In genomic region chr9:9673277-9674049, GRCm38 (mm10) we compare ENCODE assay signal across 8 mouse cellular contexts.
DNase-seq lines count a peak whose midpoint lies in the region; ATAC-seq and TF ChIP-seq lines count a peak whose summit lies in the region.

No protein-coding gene starts in this region.

- no peak overlapping the region for H3K27ac ChIP-seq in stomach, embryonic 15.5 days
- H3K27ac ChIP-seq in stomach, postnatal 0 days (replicated peaks) = no peak overlapping the region
- H3K27ac ChIP-seq in hindbrain, embryonic 12.5 days = no peak overlapping the region; the same call in 1 of the 2 replicates

- 0 out of 2 replicates have a peak, but pooled peaks have one; percentile 22 for ATAC-seq in stomach, embryonic 15.5 days (ENCODE audit: insufficient read depth, low FRiP score, low read depth)
- ATAC-seq in stomach, postnatal 0 days (ENCODE audit: low FRiP score, low TSS enrichment) = no peak
- ATAC-seq in hindbrain, embryonic 12.5 days (ENCODE audit: low FRiP score) = peak; percentile 82

- 9% methylated on average over 13 of the region's 13 CpGs for WGBS in stomach, embryonic 15.5 days
- WGBS in stomach, postnatal 0 days = 7% methylated on average over 13 of the region's 13 CpGs
- 5% methylated on average over 13 of the region's 13 CpGs for WGBS in hindbrain, embryonic 12.5 days

- no peak overlapping the region for H3K9ac ChIP-seq in stomach, embryonic 15.5 days
- H3K9ac ChIP-seq in stomach, postnatal 0 days (ENCODE audit: low read length) = no peak overlapping the region
- no peak overlapping the region for H3K9ac ChIP-seq in hindbrain, embryonic 12.5 days

- no peak for TF ChIP-seq CTCF in stomach, postnatal 0 days (IDR thresholded peaks at IDR 0.05; ENCODE audit: low read depth)

- no peak for TF ChIP-seq EP300 in stomach, postnatal 0 days (optimal IDR thresholded peaks at IDR 0.05)

- H3K4me3 ChIP-seq in stomach, embryonic 15.5 days (replicated peaks) = no peak overlapping the region
- no peak overlapping the region for H3K4me3 ChIP-seq in stomach, postnatal 0 days (ENCODE audit: low read depth, low read length)
- no peak overlapping the region for H3K4me3 ChIP-seq in hindbrain, embryonic 12.5 days

- no peaks in the 10 kb centered on the region for H3K36me3 ChIP-seq in stomach, embryonic 15.5 days
- no peaks in the 10 kb centered on the region for H3K36me3 ChIP-seq in stomach, postnatal 0 days (ENCODE audit: control insufficient read depth, insufficient read depth, low read length)
- H3K36me3 ChIP-seq in hindbrain, embryonic 12.5 days = no peaks in the 10 kb centered on the region

- H3K27me3 ChIP-seq in stomach, embryonic 15.5 days (replicated peaks) = no peaks in the 10 kb centered on the region
- no peaks in the 10 kb centered on the region for H3K27me3 ChIP-seq in stomach, postnatal 0 days (ENCODE audit: control insufficient read depth, insufficient read depth, low read length)
- H3K27me3 ChIP-seq in hindbrain, embryonic 12.5 days = no peaks in the 10 kb centered on the region

- no peaks in the 10 kb centered on the region for H3K9me3 ChIP-seq in stomach, embryonic 15.5 days
- no peaks in the 10 kb centered on the region for H3K9me3 ChIP-seq in stomach, postnatal 0 days (ENCODE audit: control insufficient read depth, low read length)
- H3K9me3 ChIP-seq in hindbrain, embryonic 12.5 days (replicated peaks) = no peaks in the 10 kb centered on the region

- peak; percentile 13 to 15 for DNase-seq in cerebellum, postnatal 25 days
- no peak for DNase-seq in cerebellum, adult 9-11 months
- DNase-seq in stomach, postnatal 0 days (ENCODE audit: low spot score) = no peak
- DNase-seq in thymus, postnatal 14 days = no peak
- no peak for DNase-seq in urinary bladder, postnatal 14 days (ENCODE audit: low spot score)
- DNase-seq in left cerebral cortex, adult 8-10 months (ENCODE audit: low spot score in 2 of 2) = no peak

- H3K4me1 ChIP-seq in stomach, embryonic 15.5 days = no peaks in the 10 kb centered on the region
- no peaks in the 10 kb centered on the region for H3K4me1 ChIP-seq in stomach, postnatal 0 days (replicated peaks; ENCODE audit: control insufficient read depth, insufficient read depth)
- H3K4me1 ChIP-seq in hindbrain, embryonic 12.5 days = peaks cover 2% of the 10 kb centered on the region; the same call in 1 of the 2 replicates

- H3K4me2 ChIP-seq in stomach, embryonic 15.5 days = no peak overlapping the region
- no peak overlapping the region for H3K4me2 ChIP-seq in stomach, postnatal 0 days (replicated peaks; ENCODE audit: low read depth)
- H3K4me2 ChIP-seq in hindbrain, embryonic 12.5 days (replicated peaks) = peak overlapping the region; percentile 24

Comparison
In these comparisons a context has a peak if more than half of its experiments do, and no peak if none do; other contexts are left out.
1. DNase-seq: peak in cerebellum, postnatal 25 days (2 of 2); none in cerebellum, adult 9-11 months (single experiment), stomach, postnatal 0 days (single experiment), thymus, postnatal 14 days (single experiment), urinary bladder, postnatal 14 days (single experiment) and left cerebral cortex, adult 8-10 months (0 of 2).